Mouse (Mus musculus): Measurements from ENCODE around the gene Ncapg2. TPM values are rescaled to one million over a fixed set of nuclear protein-coding genes. Genes with fewer than 3 reads are reported as not detected.

The Ncapg2 gene
- total RNA-seq, 2 experiments from 2014 or later = 5.6 to 5.7 TPM

DNA sequence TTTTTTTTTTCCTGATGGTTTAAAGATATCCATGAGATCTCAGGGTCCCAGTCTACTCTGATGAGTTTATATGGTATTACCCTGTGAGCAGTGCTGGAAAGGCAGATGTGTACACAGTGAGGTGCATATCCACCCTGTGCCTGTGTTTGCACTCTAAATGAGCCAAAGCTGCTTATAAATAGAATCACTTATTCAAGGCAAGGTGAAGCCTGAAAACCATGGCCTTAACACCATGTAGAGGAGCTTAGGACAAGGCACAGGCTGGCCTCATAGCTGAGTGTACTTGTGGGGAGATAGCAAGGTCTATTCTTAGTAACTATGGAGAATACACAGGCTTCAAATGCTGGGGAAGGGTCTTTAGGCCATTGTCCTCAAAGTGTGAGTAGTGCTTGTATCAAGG is 93.5 kb downstream of the Ncapg2 start:
- DNase-seq (ENCODE audit: low spot score in 2 of 2) = no peak
- intact Hi-C loops (cut with DNase I) = no loop called here

DNA sequence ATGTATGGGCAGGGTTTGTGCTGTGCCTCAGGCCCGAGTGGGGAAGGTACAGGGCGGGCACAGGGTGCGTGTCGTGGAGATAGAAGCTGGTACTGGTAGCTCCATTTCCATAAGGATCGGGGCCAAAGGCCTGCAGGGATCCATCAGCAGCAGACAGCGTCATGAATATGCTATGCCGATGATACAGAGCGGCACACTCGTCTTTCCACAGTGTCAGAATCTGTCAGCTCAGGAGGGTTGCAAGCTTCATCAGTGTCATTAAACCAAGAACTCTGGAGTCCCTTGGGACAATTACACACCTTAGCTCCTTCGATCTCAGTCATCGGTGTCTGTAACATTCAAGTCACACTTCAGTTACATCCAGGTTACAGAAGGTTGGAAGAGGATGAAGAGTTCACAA is 95.5 kb downstream of the Ncapg2 start:
- intact Hi-C loops (cut with DNase I) = no loop called here
- no peak for DNase-seq (ENCODE audit: low spot score in 2 of 2)

GRCm38 (mm10) chr12:116512482-116512881 is 107.3 kb downstream of the Ncapg2 start:
- no peak for DNase-seq (ENCODE audit: low spot score in 2 of 2)
- intact Hi-C loops (cut with DNase I) = no loop called here

Other genes with a start within 250 kb of the Ncapg2 start
- 10 to 100 TPM; 15.3 to 20.4 TPM for gene Wdr60, start 142.4 kb upstream of the Ncapg2 start, total RNA-seq (2021)
- gene Gm11027, start 130.0 kb upstream of the Ncapg2 start, total RNA-seq (2021) = not detected
- gene Esyt2, start 124.2 kb upstream of the Ncapg2 start, total RNA-seq (2021) = 10 to 100 TPM; 56.2 to 60.2 TPM
- gene Ptprn2, start 80.3 kb downstream of the Ncapg2 start, total RNA-seq (2021) = 100 to 1,000 TPM; 356 to 377 TPM